Mouse (Mus musculus): ENCODE data around the gene Zbtb38. TPM values are rescaled to one million over a fixed set of nuclear protein-coding genes. Genes with fewer than 3 reads are reported as not detected.

Zbtb38 gene
- total RNA-seq, 2 experiments from 2014 or later = 16.7 to 24.2 TPM

DNA sequence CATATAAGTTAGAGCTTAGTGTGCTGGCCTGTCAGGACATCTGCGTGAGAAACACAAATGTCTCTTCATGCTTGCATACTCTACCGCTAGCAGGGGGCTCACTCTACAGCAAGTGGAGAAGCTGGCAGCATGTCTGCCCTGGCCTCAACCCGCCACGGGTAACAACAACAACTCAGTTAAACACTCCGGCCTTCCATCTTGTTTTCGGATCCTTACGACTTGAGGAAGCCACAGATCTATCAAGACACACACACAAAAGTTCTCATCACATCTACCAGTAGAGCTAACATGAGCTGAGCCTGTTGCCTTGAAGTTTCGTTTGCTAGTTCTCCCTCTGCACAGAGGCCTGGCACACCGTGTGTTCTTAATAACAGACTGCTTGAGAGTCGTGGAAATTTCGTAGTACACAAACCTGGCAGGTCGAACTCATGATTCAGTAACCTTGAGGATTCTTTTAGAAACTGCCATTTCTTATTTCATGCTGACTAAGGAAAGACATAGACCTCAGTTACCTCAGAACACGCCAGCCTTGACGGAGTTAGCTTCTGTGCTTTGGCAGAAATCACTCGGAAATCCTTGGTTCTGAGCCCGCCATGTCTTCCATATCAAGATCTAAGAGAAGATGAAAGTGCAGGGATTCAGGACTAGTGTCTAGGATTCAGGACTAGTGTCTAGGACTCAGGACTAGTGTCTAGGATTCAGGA, 34.8 kb downstream of the Zbtb38 start:
- DNase-seq = no peak
- intact Hi-C loops (cut with DNase I) = no loop called here

- no peak for DNase-seq
- intact Hi-C loops (cut with DNase I) = no loop called here
Measured at GRCm38 (mm10) chr9:96716735-96717444, 35.7 kb downstream of the Zbtb38 start.

GRCm38 (mm10) chr9:96716136-96716535, 36.5 kb downstream of the Zbtb38 start:
- no peak for DNase-seq
- intact Hi-C loops (cut with DNase I) = no loop called here

GRCm38 (mm10) chr9:96715171-96715570, 37.5 kb downstream of the Zbtb38 start:
- intact Hi-C loops (cut with DNase I) = no loop called here
- DNase-seq = no peak

- intact Hi-C loops (cut with DNase I) = no loop called here
- DNase-seq = no peak
Measured at GRCm38 (mm10) chr9:96713472-96714390, 38.9 kb downstream of the Zbtb38 start.

GRCm38 (mm10) chr9:96712758-96713471, 39.7 kb downstream of the Zbtb38 start:
- DNase-seq = peak; percentile 47 to 55
- intact Hi-C loops (cut with DNase I) = no loop called here

GRCm38 (mm10) chr9:96712045-96712444, 40.6 kb downstream of the Zbtb38 start:
- DNase-seq = no peak
- intact Hi-C loops (cut with DNase I) = no loop called here

DNA sequence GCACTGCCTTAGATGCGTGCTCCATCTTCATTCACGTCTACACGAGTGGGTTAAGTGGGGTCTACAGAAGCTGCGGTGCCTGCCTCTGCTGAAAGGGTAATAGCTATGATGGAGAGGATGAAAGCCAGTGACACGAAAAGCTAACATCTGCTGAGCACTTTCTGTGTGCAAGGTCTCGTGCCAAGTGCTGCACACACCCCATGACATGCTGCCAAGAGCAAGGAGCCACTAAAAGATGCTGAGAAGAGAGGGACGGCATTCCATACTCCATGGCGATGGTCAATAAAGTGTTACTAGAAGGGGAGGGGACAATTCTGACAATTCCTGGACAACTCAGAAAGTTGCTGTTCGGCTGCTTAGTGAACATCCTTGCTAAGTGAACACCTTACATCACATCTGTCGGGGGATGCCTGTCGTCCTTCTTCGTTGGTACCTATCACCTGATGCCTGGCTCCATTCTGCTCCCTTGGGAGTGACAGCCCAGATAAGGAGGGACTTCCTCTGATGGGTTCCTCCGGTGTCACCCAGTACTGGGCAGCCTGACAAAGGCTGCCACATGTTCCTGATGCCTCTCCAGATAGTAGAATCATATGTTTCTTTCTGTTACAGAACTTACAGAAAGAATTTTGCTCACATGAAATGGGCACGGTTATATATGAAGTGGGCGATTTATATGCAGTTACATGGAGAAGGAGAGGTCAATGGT, 42.2 kb downstream of the Zbtb38 start:
- intact Hi-C loops (cut with DNase I) = no loop called here
- DNase-seq = no peak

DNA sequence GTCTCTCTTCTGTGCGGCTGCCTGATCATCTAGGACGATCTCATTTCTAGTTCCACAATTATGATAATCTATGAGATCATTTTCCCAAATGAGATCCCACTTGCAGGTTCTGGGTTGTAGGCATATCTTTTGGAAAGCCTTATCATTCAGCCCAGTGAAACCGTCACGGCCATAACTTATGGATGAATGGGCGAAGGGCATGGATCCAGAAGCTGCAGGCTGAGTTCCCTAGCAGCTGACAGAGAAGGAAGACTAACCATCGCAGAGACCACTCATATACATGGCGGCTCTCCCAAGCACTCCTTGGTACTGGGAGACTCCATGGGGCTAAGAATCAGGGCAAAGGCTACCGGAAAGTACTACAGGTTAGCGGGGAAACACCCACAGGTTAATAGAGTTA, 43.7 kb downstream of the Zbtb38 start:
- intact Hi-C loops (cut with DNase I) = no loop called here
- DNase-seq = no peak

GRCm38 (mm10) chr9:96707964-96708363, 44.7 kb downstream of the Zbtb38 start:
- intact Hi-C loops (cut with DNase I) = no loop called here
- DNase-seq = no peak

- intact Hi-C loops (cut with DNase I) = no loop called here
- DNase-seq = peak; percentile 51 to 64
Measured at GRCm38 (mm10) chr9:96705576-96706285, 46.9 kb downstream of the Zbtb38 start.

GRCm38 (mm10) chr9:96704935-96705334, 47.7 kb downstream of the Zbtb38 start:
- no peak for DNase-seq
- intact Hi-C loops (cut with DNase I) = no loop called here

DNA sequence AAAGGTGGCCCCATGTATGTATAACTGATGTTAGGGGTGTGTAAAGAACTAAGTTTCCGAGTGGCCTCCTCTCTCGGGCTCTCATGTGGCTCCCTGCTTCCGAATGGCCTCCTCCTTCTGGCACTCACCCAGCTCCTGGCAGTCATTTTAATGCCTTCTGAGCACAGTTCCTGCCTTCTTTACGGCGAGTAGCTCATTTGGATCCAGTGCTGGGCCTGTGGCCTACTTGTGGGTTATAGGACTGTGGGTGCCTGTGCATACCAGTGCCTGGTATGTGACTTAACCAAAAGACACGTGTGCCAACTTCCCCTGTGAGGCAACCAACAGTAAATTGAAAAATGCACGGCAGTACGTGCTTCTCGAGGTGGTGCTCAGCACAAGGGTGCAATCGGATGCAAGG, 50.7 kb downstream of the Zbtb38 start:
- intact Hi-C loops (cut with DNase I) = no loop called here
- DNase-seq = no peak

DNA sequence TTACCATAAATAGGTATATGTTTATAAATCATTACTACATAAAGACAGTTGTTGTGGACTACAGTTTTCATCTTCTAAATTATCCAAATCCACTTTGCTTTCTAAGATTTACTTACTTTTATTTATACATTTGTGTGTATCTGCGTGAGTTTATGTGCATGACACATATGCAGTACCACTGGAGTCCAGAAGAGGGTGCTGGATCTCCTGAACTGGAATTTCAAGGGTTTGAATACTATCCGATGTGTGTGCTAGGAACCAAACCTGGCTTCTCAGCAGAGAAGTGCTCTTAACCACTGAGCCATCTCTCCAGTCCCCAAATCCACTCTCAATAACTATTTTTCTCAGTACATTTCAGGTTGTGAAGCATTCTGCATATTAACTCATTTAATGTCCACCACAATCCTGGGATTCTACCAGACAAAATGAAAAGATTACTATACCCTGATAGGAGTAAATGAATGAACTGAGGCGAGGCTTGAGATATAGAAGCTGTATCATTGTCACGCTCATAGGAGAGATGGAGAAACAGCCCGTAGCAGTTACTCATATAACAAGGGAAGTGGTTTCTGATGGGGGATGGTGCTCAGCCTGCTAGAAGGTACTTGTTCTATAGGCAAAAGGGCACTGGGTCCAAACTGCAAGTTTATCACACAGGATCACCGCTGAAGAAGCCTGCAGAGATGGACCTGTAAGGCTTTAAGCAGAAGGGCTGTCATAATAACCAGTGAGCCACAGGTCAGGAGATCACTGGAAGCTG, 53.2 kb downstream of the Zbtb38 start:
- no peak for DNase-seq
- intact Hi-C loops (cut with DNase I) = no loop called here

- no peak for DNase-seq
- intact Hi-C loops (cut with DNase I) = no loop called here
Measured at GRCm38 (mm10) chr9:96696788-96697492, 55.7 kb downstream of the Zbtb38 start.

DNA sequence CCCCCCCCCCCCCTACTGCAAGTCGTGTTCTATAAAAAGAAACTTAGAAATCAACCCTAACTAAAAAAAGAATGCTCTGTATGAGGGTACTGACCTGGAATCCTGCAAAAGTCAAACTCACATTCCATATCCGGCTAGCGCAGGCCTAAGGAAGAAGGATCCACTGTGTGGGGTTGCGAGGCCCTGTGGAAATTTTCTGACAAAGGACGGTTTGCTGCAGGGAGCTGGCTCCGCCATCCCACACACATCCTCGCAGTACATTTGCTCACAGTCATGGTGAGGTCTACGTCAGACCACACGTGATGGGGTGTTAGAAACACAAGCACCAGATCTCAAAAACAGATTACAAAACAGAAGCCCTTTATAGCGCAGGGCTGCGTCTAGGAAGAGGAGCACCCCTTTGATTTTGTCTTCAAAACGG, 56.5 kb downstream of the Zbtb38 start:
- no peak for DNase-seq
- intact Hi-C loops (cut with DNase I) = no loop called here

- DNase-seq = no peak
- intact Hi-C loops (cut with DNase I) = no loop called here
Measured at GRCm38 (mm10) chr9:96690461-96690863, 62.2 kb downstream of the Zbtb38 start.

GRCm38 (mm10) chr9:96689076-96689475, 63.6 kb downstream of the Zbtb38 start:
- DNase-seq = no peak
- intact Hi-C loops (cut with DNase I) = no loop called here

All from gastrocnemius, postnatal 36 days (tissue).